Mouse (Mus musculus) lung, postnatal 10 days (tissue): ENCODE data around the gene Taf3.

Source experiments
- DNase-seq: peaks from one replicate; pipeline ENCODE4 v3.0.0; 2021

Gene Taf3

GRCm38 (mm10) chr2:10009671-10010254, 38.6 kb downstream of the Taf3 start:
- DNase-seq = no peak

DNA sequence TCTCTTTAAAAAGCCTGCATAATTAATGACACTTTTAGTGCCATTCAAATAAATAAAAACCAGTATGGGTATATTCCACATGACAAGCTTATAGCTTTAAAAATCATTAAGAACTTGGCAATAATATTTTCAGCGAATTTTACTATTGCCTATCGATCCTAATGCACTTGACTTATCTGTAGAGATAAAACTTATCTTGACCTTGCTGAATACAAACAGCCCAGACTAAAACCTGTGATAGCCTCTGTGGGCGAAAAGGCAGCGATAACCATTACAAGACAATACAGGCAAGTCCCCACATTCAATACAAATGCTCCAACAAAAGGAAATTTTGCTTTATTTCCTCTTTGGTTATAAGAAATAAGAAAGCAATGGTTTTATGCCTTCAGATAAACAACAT, 39.8 kb downstream of the Taf3 start:
- no peak for DNase-seq

DNA sequence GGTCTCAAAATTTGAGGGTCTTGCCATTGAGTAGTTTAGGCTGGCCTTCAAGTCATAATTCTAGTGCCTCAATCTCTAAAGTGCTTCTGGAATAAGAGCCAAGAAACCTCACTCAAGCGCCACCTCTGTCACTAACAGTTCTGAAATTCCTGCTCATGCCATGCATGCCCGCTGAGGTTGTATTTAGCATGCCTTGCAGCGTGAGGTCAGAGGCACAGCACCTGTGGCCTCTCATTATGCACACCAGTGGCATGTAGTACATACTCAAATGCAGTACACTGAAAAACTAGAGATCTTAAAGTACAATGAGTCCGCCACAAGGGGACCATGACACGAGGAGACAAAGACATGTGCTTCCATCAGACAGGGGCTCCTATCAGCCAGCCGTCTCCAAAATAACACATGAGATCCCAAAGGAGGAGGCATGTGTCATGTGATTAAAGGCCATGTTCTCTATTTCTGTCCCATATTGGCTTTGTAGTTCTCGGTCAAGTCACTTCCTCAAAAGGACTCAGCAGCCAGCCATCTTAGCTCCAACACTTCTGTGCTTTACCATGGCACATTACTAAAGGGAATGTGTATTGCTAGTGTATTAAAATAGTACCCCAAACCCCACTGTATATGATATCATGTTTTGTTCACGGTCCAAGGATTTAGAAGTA, 43.3 kb downstream of the Taf3 start:
- no peak for DNase-seq

DNA sequence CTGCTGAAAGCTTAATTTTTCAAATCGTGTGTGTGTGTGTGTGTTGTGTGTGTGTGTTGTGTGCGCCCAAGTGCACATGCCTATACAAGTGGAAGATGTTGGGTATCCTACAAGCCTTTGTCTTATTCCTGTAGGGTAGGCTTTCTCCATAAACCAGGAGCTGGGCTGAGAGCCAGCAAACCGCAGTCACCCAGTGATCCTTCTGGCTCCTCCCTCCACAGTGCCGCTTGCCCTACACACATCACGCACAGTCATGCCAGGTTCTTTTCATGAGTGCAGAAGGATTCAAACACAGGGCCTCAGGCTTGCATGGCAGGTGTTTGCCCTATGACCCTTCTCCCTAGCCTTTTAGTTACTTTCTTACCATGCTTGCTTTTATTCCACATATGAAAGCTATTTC, 45.0 kb downstream of the Taf3 start:
- DNase-seq = peak; percentile 14

DNA sequence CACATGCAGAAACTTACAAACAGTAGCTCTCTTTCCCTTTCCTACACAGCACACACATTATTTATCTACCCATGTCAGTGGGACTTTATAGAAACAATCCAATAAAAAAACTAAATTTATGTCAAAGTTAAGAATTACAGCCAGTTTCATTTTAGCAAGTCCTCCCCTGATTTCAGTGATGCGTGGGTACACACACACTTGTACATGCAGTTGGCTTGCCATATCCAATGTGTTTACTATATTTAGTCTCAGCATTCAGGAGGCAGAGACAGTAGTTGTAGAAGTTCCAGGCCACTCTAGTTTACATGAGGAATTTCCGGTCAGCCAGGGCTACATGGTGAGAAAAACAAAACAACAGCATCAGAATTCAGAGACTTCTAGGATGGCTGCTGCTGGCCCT, 46.8 kb downstream of the Taf3 start:
- DNase-seq = no peak

DNA sequence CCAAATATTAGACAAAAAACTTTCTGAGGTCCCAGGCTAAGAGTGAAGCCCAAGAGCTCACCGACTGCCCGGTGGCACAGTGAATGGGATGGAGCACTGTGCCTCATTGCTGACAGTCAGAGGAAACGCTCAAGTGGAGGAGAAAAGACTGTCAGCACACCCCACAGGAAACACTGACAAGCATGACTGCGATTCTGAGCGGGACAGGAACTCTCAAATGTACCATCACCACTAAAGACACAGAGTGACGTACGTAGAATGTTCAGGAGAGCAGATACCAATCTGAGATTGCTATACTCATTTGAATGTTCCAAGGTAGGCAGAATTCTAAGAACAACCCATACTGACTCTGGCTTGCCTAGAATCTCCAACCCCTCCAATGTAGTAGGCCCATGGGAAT, 50.9 kb downstream of the Taf3 start:
- no peak for DNase-seq

- DNase-seq = no peak
Measured at GRCm38 (mm10) chr2:9996111-9996510, 52.3 kb downstream of the Taf3 start.

DNA sequence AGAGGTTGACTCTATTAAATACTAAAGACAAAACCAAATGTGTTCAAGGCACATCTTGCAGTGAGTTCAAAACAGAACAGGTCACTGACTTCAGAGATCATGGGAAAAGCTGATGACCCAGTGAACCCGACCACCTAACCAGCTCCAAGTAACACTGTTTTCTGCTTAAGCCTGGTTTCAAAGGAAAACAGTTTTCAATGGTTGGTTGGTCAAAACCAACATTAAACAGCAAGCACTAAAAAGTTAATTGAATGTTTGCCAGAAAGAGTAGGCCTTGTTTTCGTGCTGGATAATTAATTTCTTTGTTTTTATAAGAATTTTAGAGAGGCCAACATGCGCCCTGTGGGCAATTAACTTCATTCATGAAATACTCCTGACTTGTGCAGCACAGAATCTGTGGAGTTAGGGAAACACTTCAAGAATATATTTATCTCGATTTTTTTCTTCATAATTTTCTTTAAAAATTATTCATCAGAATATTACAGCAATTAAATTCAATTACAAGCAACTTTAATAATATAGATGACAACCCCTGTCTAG, 57.6 kb downstream of the Taf3 start:
- DNase-seq = no peak

DNA sequence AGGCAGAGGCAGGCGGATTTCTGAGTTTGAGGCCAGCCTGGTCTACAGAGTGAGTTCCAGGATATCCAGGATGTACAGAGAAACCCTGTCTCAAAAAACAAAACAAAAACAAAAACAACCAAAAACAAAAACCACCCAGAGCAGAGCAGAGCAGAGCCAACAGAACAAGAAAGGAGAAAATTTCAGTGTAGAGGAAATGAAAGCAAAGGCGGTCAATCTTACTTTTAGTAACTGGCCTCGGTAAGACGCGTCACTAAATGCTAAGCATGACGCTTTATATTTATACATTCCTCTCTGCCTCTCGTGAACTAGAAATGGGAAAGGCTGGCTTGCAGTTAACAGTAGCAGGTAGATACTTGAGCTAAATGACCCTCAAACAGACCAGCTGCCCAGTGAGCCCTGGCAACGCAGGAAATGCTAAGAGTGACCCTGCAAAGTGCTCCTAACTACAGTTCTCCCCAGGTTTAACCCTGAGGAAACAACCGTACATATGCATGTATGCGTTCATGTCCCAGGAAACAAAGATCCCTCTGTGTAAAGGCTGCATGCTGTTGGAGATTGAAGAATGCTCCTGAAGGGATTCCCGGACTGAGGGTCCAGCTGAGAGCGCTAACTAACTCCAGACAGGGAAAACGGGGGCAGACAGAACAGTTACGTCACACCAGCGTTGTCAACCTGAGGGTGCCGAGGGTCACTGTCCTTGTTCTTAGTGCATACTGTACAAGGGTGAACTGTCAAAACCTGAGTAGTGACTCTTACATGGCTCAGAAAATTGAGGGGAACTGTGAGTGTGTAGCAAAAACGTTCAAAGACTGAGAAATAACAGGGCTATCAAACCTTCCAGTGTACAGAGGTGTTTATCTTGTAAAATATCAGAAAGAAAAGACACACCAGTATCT, 58.5 kb downstream of the Taf3 start:
- no peak for DNase-seq

DNA sequence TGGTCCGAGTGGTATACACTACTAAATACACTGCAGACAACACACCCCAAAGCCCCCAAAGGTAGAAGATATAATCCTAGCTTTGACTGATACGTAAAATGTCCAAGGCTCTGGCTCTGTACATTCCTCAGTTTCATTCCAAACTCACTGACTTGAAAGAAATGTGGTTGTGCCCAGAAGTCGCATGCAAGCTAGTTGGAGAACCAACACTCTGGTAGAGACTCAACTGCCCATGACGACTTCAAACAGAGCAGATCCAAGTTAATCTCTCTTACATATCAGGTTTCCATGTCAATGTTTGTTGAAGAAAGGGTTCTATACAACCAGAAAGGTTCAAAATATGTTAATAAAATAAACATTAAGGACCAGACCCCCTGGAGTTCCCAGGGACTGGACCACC, 60.1 kb downstream of the Taf3 start:
- no peak for DNase-seq

- DNase-seq = peak; percentile 17
Measured at GRCm38 (mm10) chr2:9985979-9986447, 62.4 kb downstream of the Taf3 start.

- no peak for DNase-seq
Measured at GRCm38 (mm10) chr2:9982446-9982845, 66.0 kb downstream of the Taf3 start.

GRCm38 (mm10) chr2:9971927-9972326, 76.5 kb downstream of the Taf3 start:
- DNase-seq = no peak

- DNase-seq = no peak
Measured at GRCm38 (mm10) chr2:9970579-9970978, 77.8 kb downstream of the Taf3 start.

DNA sequence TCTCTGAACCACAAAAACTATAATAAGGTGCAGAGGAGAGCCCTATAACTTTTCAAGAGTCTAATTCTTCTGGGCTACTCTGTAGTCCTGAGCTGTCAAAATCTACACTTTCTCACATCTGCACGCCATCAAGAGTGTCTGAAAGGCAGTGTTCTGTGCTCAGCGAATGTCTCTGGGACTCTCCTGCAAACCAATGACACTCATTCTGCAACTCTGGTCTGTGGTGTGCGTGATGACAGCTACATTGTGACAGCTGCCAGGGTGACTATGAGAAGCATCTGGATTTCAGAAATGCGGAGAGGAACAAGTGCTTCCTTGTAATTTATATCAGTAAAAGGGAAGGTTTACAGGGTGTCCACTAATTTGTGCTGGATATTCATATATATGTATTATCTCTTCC, 78.2 kb downstream of the Taf3 start:
- DNase-seq = no peak

DNA sequence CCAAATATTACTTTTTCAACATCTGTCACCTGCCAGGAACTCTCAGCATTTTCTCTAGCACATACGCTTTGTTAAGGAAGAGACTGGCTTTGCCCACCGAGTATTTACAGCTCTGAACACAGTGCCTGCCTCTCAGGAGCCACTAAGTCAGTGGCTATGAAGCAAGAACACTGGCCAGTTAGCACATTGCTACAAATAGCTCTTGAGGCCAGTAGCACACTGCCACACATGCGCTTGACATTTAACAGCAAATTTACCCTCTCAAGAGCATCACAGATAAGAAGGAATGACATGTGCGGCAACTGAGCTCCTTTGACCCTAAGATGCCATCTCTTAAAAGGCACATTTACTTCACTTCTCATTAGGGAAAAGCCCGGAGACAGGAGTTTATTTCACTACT, 78.7 kb downstream of the Taf3 start:
- no peak for DNase-seq

- no peak for DNase-seq
Measured at GRCm38 (mm10) chr2:9966634-9967033, 81.8 kb downstream of the Taf3 start.

- DNase-seq = no peak
Measured at GRCm38 (mm10) chr2:9965608-9966007, 82.8 kb downstream of the Taf3 start.

- DNase-seq = no peak
Measured at GRCm38 (mm10) chr2:9962871-9963270, 85.5 kb downstream of the Taf3 start.

DNA sequence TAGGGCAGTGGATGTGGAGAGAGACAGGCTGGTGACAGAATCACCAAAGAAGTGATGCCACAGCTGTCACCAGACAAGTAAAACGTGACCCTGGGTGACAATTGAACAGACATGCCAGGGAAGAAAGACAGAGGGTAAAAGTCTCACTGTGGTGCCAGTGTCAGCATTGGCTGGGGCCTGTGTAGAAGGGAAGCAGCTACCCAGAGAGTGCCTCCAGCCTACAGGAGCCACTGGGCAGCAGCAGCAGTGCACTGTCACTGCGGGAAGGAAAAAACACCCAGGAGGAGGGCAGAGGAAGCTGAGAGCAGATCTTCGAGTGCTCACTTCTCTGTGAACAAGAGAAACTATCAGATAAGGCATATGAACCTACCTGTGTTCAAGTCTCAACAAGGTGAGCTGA, 86.7 kb downstream of the Taf3 start:
- DNase-seq = no peak

DNA sequence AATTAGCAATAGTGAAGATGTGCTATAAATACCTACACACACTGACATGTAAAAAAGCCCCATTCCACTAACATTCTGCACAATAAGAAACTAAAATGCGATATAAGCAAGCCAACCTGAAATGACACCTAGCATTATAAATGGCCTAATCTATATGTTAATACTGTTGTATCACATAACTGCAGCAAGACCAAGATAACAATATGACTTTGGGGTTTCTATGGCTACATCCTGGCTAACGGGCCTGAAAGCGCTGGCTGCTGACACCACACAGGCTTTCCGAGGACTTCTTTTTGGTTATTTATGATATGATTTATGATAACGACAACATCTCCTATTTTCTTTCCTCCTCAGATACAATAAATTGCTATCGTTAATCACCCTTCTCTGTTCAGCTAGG, 90.4 kb downstream of the Taf3 start:
- DNase-seq = no peak

DNA sequence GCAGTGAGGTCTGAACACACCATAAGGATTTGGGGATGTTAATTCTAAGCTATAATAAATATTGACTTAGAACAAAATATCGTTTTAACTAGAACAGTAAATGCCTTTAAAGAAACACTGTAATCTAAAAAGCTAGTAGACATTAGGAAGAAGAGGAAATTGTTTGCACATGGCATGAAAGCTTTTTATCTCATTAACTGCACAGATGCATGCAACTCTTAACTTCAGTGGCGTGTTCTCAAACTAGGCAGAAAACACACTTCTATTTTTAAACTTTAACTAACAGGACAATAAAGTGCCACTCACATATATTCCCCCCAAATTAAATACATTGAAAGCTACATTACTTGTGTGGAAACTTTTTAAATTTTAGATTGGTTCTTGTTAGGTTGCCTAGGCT, 91.8 kb downstream of the Taf3 start:
- DNase-seq = no peak
